Mouse (Mus musculus) lung, adult 2 months (tissue): ENCODE data around the gene Akr1c14.

ENCODE experiments used
- CTCF ChIP-seq: fragments of 200-500 bp; IDR thresholded peaks from 2 replicates; pipeline ENCODE4 v1.5.1; 2011; ENCODE audit warnings: mild to moderate bottlenecking, low read length, control low read depth; ENCODE audit not compliant: insufficient read depth
- POLR2A ChIP-seq: fragments of 200-500 bp; IDR thresholded peaks from 2 replicates; pipeline ENCODE4 v1.6.1; 2011; ENCODE audit warnings: low read depth, mild to moderate bottlenecking, control low read depth, low read length, borderline replicate concordance; ENCODE audit errors: extremely low read depth

- TF ChIP-seq POLR2A (no peak), CTCF (no peak)
These were observed 844 bp downstream of the Akr1c14 start for GRCm38 (mm10) chr13:4049655-4050054.
